In genomic region chr6:47318705-47319104, GRCm38 (mm10) we compare ENCODE assay signal across 9 mouse cellular contexts.
DNase-seq lines count a peak whose midpoint lies in the region; ATAC-seq and TF ChIP-seq lines count a peak whose summit lies in the region.
"Had no signal": no experiment of that assay in that cellular context is flagged by ENCODE, and none has a peak within 500 bp of the region (broad histone marks: within the 10 kb centered on the region; RNA-seq: fewer than 3 reads in every experiment).

No protein-coding gene starts in this region.

- 33% methylated on average over 6 of the region's 6 CpGs for WGBS in kidney, adult 2 months
- WGBS in forebrain, embryonic 10.5 days: 14% methylated on average over 6 of the region's 6 CpGs
- 1% methylated on average over 6 of the region's 6 CpGs for WGBS in hindbrain, embryonic 16.5 days
- WGBS in neural tube, embryonic 11.5 days: 11% methylated on average over 6 of the region's 6 CpGs

- peak; percentile 16 for DNase-seq in kidney, adult 2 months
- DNase-seq in kidney, adult 8-10 months: no peak
- no peak for DNase-seq in forebrain, embryonic 10.5 days (ENCODE audit: extremely low spot score, low spot score)
- DNase-seq in left cerebral cortex, postnatal 36 days (ENCODE audit: low spot score in 2 of 2): peak; percentile 16 to 35
- DNase-seq in neural tube, embryonic 11.5 days (ENCODE audit: low spot score): peak; percentile 30
- DNase-seq in gastrocnemius, postnatal 10 days: no peak

- no peak overlapping the region for H3K4me3 ChIP-seq in kidney, adult 2 months (ENCODE audit: insufficient read depth, low read depth, low read length)
- peak overlapping the region; percentile 18; the same call in 1 of the 2 replicates for H3K4me3 ChIP-seq in forebrain, embryonic 10.5 days
- H3K4me3 ChIP-seq in hindbrain, embryonic 16.5 days (ENCODE audit: low read length): peak overlapping the region; percentile 15; the same call in 1 of the 2 replicates
- no peak overlapping the region for H3K4me3 ChIP-seq in neural tube, embryonic 11.5 days (ENCODE audit: low read depth, low read length)
- H3K4me3 ChIP-seq: heart, adult 2 months had no signal

- TF ChIP-seq POLR2A in kidney, adult 2 months (IDR thresholded peaks at IDR 0.05; ENCODE audit: low read depth, low read length): no peak

- H3K4me1 ChIP-seq in kidney, adult 2 months (ENCODE audit: control insufficient read depth, insufficient read depth, low read length): no peaks in the 10 kb centered on the region; the same call in 1 of the 2 replicates
- H3K4me1 ChIP-seq in forebrain, embryonic 10.5 days: peaks cover 27% of the 10 kb centered on the region
- peaks cover 12% of the 10 kb centered on the region for H3K4me1 ChIP-seq in hindbrain, embryonic 16.5 days (ENCODE audit: control insufficient read depth, insufficient read depth, low read depth, low read length)
- peaks cover 7% of the 10 kb centered on the region for H3K4me1 ChIP-seq in neural tube, embryonic 11.5 days (ENCODE audit: control insufficient read depth, insufficient read depth, low read length)

- H3K9me3 ChIP-seq in forebrain, embryonic 10.5 days: no peaks in the 10 kb centered on the region
- no peaks in the 10 kb centered on the region for H3K9me3 ChIP-seq in hindbrain, embryonic 16.5 days (ENCODE audit: control insufficient read depth, low read length)
- H3K9me3 ChIP-seq in neural tube, embryonic 11.5 days (ENCODE audit: control insufficient read depth, low read length): no peaks in the 10 kb centered on the region

- H3K36me3 ChIP-seq in kidney, adult 2 months (ENCODE audit: control insufficient read depth, insufficient read depth, low read length): no peaks in the 10 kb centered on the region
- no peaks in the 10 kb centered on the region for H3K36me3 ChIP-seq in forebrain, embryonic 10.5 days (replicated peaks)
- H3K36me3 ChIP-seq in hindbrain, embryonic 16.5 days (ENCODE audit: control insufficient read depth, insufficient read depth, low read length): no peaks in the 10 kb centered on the region
- no peaks in the 10 kb centered on the region for H3K36me3 ChIP-seq in neural tube, embryonic 11.5 days (ENCODE audit: control insufficient read depth, insufficient read depth, low read length)

- peak overlapping the region; percentile 42 for H3K4me2 ChIP-seq in hindbrain, embryonic 16.5 days (ENCODE audit: low read length)
- H3K4me2 ChIP-seq in neural tube, embryonic 11.5 days (ENCODE audit: low read depth): peak overlapping the region; percentile 25; the same call in 1 of the 2 replicates

- TF ChIP-seq CTCF in kidney, adult 2 months (conservative IDR thresholded peaks at IDR 0.05; ENCODE audit: insufficient read depth, insufficient read length, low read depth, low read length): no peak

- H3K27me3 ChIP-seq in kidney, adult 2 months (replicated peaks; ENCODE audit: control insufficient read depth, insufficient read depth, low read length): no peaks in the 10 kb centered on the region
- H3K27me3 ChIP-seq in forebrain, embryonic 10.5 days (ENCODE audit: poor library complexity, severe bottlenecking): no peaks in the 10 kb centered on the region
- H3K27me3 ChIP-seq in hindbrain, embryonic 16.5 days (replicated peaks; ENCODE audit: control insufficient read depth, insufficient read depth, low read length): no peaks in the 10 kb centered on the region
- no peaks in the 10 kb centered on the region for H3K27me3 ChIP-seq in neural tube, embryonic 11.5 days (ENCODE audit: control insufficient read depth, insufficient read depth, low read length)

- intact Hi-C loops in left cerebral cortex, postnatal 36 days (cut with DNase I): loop anchor here (5.0 kb wide), 1 partner anchor 134 kb away; the partner anchor contains the start of gene Cul1

- no peak overlapping the region for H3K27ac ChIP-seq in kidney, adult 2 months (ENCODE audit: insufficient read depth, low read depth, low read length)
- H3K27ac ChIP-seq in forebrain, embryonic 10.5 days: peak overlapping the region; percentile 74
- H3K27ac ChIP-seq in hindbrain, embryonic 16.5 days (ENCODE audit: low read depth, low read length): peak overlapping the region; percentile 72
- H3K27ac ChIP-seq in neural tube, embryonic 11.5 days (ENCODE audit: low read depth, low read length): no peak overlapping the region
- H3K27ac ChIP-seq: heart, adult 2 months had no signal

- H3K9ac ChIP-seq in hindbrain, embryonic 16.5 days (ENCODE audit: low read depth, low read length): peak overlapping the region; percentile 43; the same call in 1 of the 2 replicates
- no peak overlapping the region for H3K9ac ChIP-seq in neural tube, embryonic 11.5 days (ENCODE audit: low read length)

- ATAC-seq in hindbrain, embryonic 16.5 days: peak; percentile 62
- peak; percentile 62; the same call in 1 of the 2 replicates for ATAC-seq in neural tube, embryonic 11.5 days (ENCODE audit: insufficient read depth, low FRiP score, low TSS enrichment)
- no peak for ATAC-seq in megakaryocyte-erythroid progenitor cell, adult 5-6 weeks (replicated peaks; ENCODE audit: low FRiP score, low TSS enrichment, poor library complexity, severe bottlenecking)

Comparison
In these comparisons a context has a peak if more than half of its experiments do, and no peak if none do; other contexts are left out.
1. DNase-seq: peak in kidney, adult 2 months (single experiment), left cerebral cortex, postnatal 36 days (2 of 2) and neural tube, embryonic 11.5 days (single experiment); none in kidney, adult 8-10 months (0 of 2), forebrain, embryonic 10.5 days (single experiment) and gastrocnemius, postnatal 10 days (single experiment).
2. H3K27ac ChIP-seq: peak in forebrain, embryonic 10.5 days (single experiment) and hindbrain, embryonic 16.5 days (single experiment); none in kidney, adult 2 months (single experiment) and neural tube, embryonic 11.5 days (single experiment).
3. H3K4me3 ChIP-seq: peak in forebrain, embryonic 10.5 days (single experiment) and hindbrain, embryonic 16.5 days (single experiment); none in kidney, adult 2 months (single experiment) and neural tube, embryonic 11.5 days (single experiment).